Mouse (Mus musculus) thymus, postnatal 4 days (tissue): ENCODE measurements around the gene Qars.

Experiments used
- DNase-seq: peaks from one replicate; pipeline ENCODE4 v3.0.0; 2021

Gene Qars

GRCm38 (mm10) chr9:108545986-108546385 lies 38.5 kb downstream of the Qars start:
- DNase-seq = no peak

DNA sequence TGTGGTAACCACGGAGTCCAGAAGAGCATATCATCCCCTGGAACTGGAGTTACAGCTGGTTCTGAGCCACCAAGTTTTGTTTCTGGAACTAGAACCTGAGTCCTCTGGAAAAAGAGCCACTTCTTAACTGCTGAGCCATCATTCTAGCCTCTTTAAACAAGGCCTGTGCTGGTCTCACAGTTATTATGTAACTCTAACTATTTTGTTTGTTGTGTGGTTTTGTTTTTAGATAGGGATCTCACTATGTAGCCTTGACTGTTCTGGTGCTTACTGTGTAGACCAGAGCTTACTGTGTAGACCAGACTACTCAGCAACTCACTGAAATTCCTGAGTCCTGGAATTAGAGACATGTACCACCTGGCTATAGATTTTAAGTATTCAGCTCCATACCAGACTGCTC lies 39.4 kb downstream of the Qars start:
- DNase-seq = no peak

DNA sequence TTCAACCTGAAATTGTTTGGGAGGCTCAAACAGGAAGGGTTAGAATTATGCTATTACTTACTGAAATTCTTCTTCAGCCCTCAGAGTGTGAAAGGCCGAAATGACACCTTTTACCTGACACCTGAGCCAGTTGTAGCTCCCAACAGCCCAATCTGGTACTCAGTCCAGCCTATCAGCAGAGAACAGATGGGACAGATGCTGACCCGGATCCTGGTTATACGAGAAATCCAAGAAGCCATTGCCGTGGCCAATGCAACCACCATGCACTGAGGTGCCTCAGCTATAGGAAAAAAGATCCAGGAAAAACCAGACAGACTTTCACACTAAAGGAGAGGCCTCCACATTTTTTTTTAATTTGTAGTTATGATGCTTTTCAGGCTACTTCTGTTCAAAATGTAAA lies 51.7 kb downstream of the Qars start:
- DNase-seq = no peak

DNA sequence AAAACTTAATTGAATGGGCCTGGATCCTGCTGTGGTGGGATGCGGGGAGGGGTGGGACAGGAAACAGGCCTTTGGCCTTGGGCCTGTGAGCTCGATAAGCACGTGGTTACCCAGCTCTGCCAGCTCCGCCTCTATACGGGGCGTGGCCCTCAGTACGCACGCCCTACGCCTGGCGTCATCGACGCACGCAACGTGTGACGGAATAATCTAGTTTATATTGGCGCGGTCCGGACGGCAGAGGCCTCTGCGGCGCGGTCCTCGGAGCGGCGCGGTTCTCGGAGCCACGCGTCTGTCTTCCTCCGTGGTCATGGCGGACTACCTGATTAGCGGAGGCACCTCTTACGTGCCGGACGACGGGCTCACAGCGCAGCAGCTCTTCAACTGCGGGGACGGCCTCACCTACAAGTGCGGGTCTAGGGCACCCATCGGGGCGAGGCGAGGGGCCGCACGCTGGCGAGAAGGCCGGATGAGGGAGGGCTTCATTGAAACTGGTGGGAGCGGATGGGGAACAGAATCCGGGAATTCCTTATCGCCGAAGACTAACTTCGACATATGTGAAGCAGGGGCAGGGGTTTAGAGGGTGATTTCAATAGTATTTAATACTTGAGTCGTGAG lies 52.8 kb downstream of the Qars start, which contains the start of gene Impdh2:
Impdh2 (plus strand) TSS at position 60 of the 615 bp plus-strand sequence.
- DNase-seq = peak; percentile 94

- DNase-seq = no peak
Observed at GRCm38 (mm10) chr9:108563671-108564070, 56.2 kb downstream of the Qars start.

GRCm38 (mm10) chr9:108564131-108564530 lies 56.6 kb downstream of the Qars start:
- no peak for DNase-seq
